Mouse (Mus musculus) intestine, embryonic 15.5 days (tissue): Measurements from ENCODE around the gene C1ra. TPM values are rescaled to one million over a fixed set of nuclear protein-coding genes. Genes with fewer than 3 reads are reported as not detected.
"Not testable (repeated sequence)": the region's sequence is repeated elsewhere in the genome, so short reads cannot be mapped to it uniquely, and the experiment has no call there.

Experiments
- ATAC-seq: fragments of 200-750 bp; cut with Nextera tagmentation; 2 replicates; pipeline ENCODE4 v1.8.0; 2017; ENCODE audit warnings: moderate TSS enrichment, moderate library complexity
- H3K27ac ChIP-seq: fragments of 300-500 bp; sonication (generic); 2 replicates; pipeline ENCODE4 v1.5.1; 2015; ENCODE audit warnings: mild to moderate bottlenecking, inconsistent platforms
- H3K27me3 ChIP-seq: fragments of 300-500 bp; sonication (generic); replicated peaks from 2 replicates; pipeline ENCODE4 v1.6.1; 2015; ENCODE audit warnings: inconsistent platforms
- H3K36me3 ChIP-seq: fragments of 300-500 bp; sonication (generic); 2 replicates; pipeline ENCODE4 v1.6.1; 2015; ENCODE audit warnings: inconsistent platforms
- H3K4me1 ChIP-seq: fragments of 300-500 bp; sonication (generic); replicated peaks from 2 replicates; pipeline ENCODE4 v1.6.1; 2015; ENCODE audit warnings: inconsistent platforms
- H3K4me2 ChIP-seq: fragments of 300-500 bp; sonication (generic); replicated peaks from 2 replicates; pipeline ENCODE4 v1.6.1; 2015; ENCODE audit warnings: mild to moderate bottlenecking, inconsistent platforms
- H3K4me3 ChIP-seq: fragments of 300-500 bp; sonication (generic); replicated peaks from 2 replicates; pipeline ENCODE4 v1.5.1; 2015; ENCODE audit warnings: inconsistent platforms
- H3K9ac ChIP-seq: fragments of 300-500 bp; sonication (generic); 2 replicates; pipeline ENCODE4 v1.6.1; 2015; ENCODE audit warnings: inconsistent platforms
- H3K9me3 ChIP-seq: fragments of 300-500 bp; sonication (generic); 2 replicates; pipeline ENCODE4 v1.6.1; 2016; ENCODE audit warnings: inconsistent platforms
- WGBS: fragments of 180-500 bp; shearing (Covaris S2); methylation state at CpG from one replicate; pipeline ENCODE4 v1.1.7; 2015; 5-methylcytosine and 5-hydroxymethylcytosine counted together
- polyA plus RNA-seq: library from polyadenylated mRNA; unstranded; fragments of >200 nt; fragmentation: Nextera tagmentation; extraction: Ambion mirVana; gene quantifications from 2 replicates; pipeline ENCODE4 v1.2.1, GENCODE M21; 2015

Gene C1ra
- polyA plus RNA-seq, 1 experiment from 2014 or later: 4.0 TPM

DNA sequence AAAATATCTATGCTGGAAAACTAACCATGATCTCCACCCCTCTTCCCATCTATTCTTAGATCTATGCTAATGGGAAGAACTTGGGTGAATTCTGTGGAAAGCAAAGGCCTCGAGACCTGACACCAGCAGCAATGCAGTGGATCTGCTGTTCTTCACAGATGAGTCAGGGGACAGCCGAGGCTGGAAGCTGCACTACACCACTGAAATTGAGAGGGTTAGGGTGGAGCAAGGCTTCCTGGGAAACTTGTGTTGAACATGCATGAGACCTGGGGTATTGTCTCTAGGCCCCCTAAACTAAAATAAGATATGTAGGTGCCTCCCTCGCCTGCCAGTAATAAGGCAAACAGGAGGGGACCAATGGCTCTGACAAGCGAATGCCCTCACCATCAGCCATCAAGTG, 49.0 kb downstream of the C1ra start:
- H3K9ac ChIP-seq, H3K4me2 ChIP-seq, ATAC-seq, H3K36me3 ChIP-seq, H3K4me3 ChIP-seq, H3K4me1 ChIP-seq, H3K27me3 ChIP-seq, H3K9me3 ChIP-seq, H3K27ac ChIP-seq: not testable (repeated sequence)
- 86% methylated on average over 4 of the region's 4 CpGs for WGBS

- not testable (repeated sequence) for ATAC-seq, H3K27me3 ChIP-seq, H3K4me2 ChIP-seq, H3K9ac ChIP-seq, H3K4me1 ChIP-seq, H3K27ac ChIP-seq, H3K36me3 ChIP-seq, H3K4me3 ChIP-seq, H3K9me3 ChIP-seq
- 80% methylated on average over 2 of the region's 2 CpGs for WGBS
These were observed 49.4 kb downstream of the C1ra start for GRCm38 (mm10) chr6:124561611-124562010.

DNA sequence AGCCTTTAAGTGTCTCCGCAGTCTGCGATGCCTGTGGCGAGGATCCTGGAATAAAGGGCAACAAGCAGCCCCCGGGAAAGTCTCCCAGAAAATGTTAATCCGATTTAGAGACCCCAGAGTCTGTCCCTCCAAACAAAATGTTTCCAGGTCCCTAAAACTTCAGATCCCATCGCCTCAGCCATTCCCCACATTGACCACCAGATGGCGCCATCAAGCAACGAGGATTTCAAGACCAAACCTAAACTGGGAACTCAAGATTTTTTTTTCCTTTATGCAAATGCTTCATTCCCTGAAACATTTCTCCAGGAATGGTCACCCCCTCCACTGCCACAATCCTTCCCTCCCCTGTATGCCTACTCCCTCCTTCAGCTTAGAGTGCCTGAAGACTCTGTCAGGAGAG, 57.8 kb downstream of the C1ra start, which contains the start of gene C1rb:
C1rb (plus strand) TSS at position 269 of the 400 bp plus-strand sequence.
- 4% methylated on average over 8 of the region's 8 CpGs for WGBS
- Histone ChIP-seq H3K4me3 (no peak within 1 kb of the TSS), H3K4me1 (no peaks in the 10 kb centered on the region), H3K27ac (no peak within 1 kb of the TSS), H3K9me3 (no peaks in the 10 kb centered on the region), H3K4me2 (peak within 1 kb of the TSS; percentile 22; the same call in 1 of the 2 replicates), H3K27me3 (no peaks in the 10 kb centered on the region), H3K36me3 (no peaks in the 10 kb centered on the region), H3K9ac (no peak within 1 kb of the TSS)
- peak; percentile 36; the same call in 1 of the 2 replicates for ATAC-seq

Other genes starting within 250 kb of the C1ra start
- 0.48 and 0.51 TPM in 2 replicates for gene Cd163, start 207.7 kb upstream of the C1ra start, polyA plus RNA-seq
- 41.3 and 41.8 TPM in 2 replicates for gene Pex5, start 97.3 kb upstream of the C1ra start, polyA plus RNA-seq
- gene Clstn3, start 47.6 kb upstream of the C1ra start, polyA plus RNA-seq: 4.7 and 5.4 TPM in 2 replicates
- gene C1rl, start 19.3 kb upstream of the C1ra start, polyA plus RNA-seq: 2.3 and 2.5 TPM in 2 replicates
- 5.4 and 5.8 TPM in 2 replicates for gene C1s1, start 30.0 kb downstream of the C1ra start, polyA plus RNA-seq
- gene C1rb, start 57.9 kb downstream of the C1ra start, polyA plus RNA-seq: not detected in 2 replicates
- gene C1s2, start 123.7 kb downstream of the C1ra start, polyA plus RNA-seq: not detected in 2 replicates
- 134 and 145 TPM in 2 replicates for gene Lpcat3, start 150.6 kb downstream of the C1ra start, polyA plus RNA-seq
- gene Emg1, start 199.8 kb downstream of the C1ra start, polyA plus RNA-seq: 225 and 231 TPM in 2 replicates
- gene Phb2, start 199.9 kb downstream of the C1ra start, polyA plus RNA-seq: 497 and 503 TPM in 2 replicates
- 16.7 and 17.7 TPM in 2 replicates for gene Ptpn6, start 226.3 kb downstream of the C1ra start, polyA plus RNA-seq
- 337 and 341 TPM in 2 replicates for gene Grcc10, start 229.0 kb downstream of the C1ra start, polyA plus RNA-seq
- not detected in 2 replicates for gene Gm45234, start 243.6 kb downstream of the C1ra start, polyA plus RNA-seq
- 10.5 and 11.9 TPM in 2 replicates for gene Atn1, start 244.1 kb downstream of the C1ra start, polyA plus RNA-seq